Mouse (Mus musculus): ENCODE results near the gene I0C0044D17Rik.
"Not testable (repeated sequence)": the region's sequence is repeated elsewhere in the genome, so short reads cannot be mapped to it uniquely, and the experiment has no call there.

I0C0044D17Rik gene

GRCm38 (mm10) chr4:98823740-98824139 is at the start of gene I0C0044D17Rik:
TSS of gene I0C0044D17Rik (minus strand) at chr4:98823840.
- TF ChIP-seq GATA4 (IDR thresholded peaks at IDR 0.05; ENCODE audit: insufficient replicate concordance, low read length): not testable (repeated sequence)

- TF ChIP-seq GATA4 (IDR thresholded peaks at IDR 0.05; ENCODE audit: insufficient replicate concordance, low read length): no peak
These were observed 42.0 kb upstream of the I0C0044D17Rik start for GRCm38 (mm10) chr4:98865386-98866237.

GRCm38 (mm10) chr4:98864546-98864945 is 40.9 kb upstream of the I0C0044D17Rik start:
- no peak for TF ChIP-seq GATA4 (IDR thresholded peaks at IDR 0.05; ENCODE audit: insufficient replicate concordance, low read length)

GRCm38 (mm10) chr4:98864094-98864493 is 40.5 kb upstream of the I0C0044D17Rik start:
- no peak for TF ChIP-seq GATA4 (IDR thresholded peaks at IDR 0.05; ENCODE audit: insufficient replicate concordance, low read length)

GRCm38 (mm10) chr4:98863451-98863850 is 39.8 kb upstream of the I0C0044D17Rik start:
- TF ChIP-seq GATA4 (IDR thresholded peaks at IDR 0.05; ENCODE audit: insufficient replicate concordance, low read length): no peak

GRCm38 (mm10) chr4:98858151-98858855 is 34.7 kb upstream of the I0C0044D17Rik start:
- no peak for TF ChIP-seq GATA4 (IDR thresholded peaks at IDR 0.05; ENCODE audit: insufficient replicate concordance, low read length)

GRCm38 (mm10) chr4:98857037-98857648 is 33.5 kb upstream of the I0C0044D17Rik start:
- no peak for TF ChIP-seq GATA4 (IDR thresholded peaks at IDR 0.05; ENCODE audit: insufficient replicate concordance, low read length)

- TF ChIP-seq GATA4 (IDR thresholded peaks at IDR 0.05; ENCODE audit: insufficient replicate concordance, low read length): no peak
These were observed 30.3 kb upstream of the I0C0044D17Rik start for GRCm38 (mm10) chr4:98853926-98854325.

- no peak for TF ChIP-seq GATA4 (IDR thresholded peaks at IDR 0.05; ENCODE audit: insufficient replicate concordance, low read length)
These were observed 23.7 kb upstream of the I0C0044D17Rik start for GRCm38 (mm10) chr4:98847120-98847885.

- no peak for TF ChIP-seq GATA4 (IDR thresholded peaks at IDR 0.05; ENCODE audit: insufficient replicate concordance, low read length)
These were observed 22.8 kb upstream of the I0C0044D17Rik start for GRCm38 (mm10) chr4:98846396-98846795.

GRCm38 (mm10) chr4:98845687-98846125 is 22.1 kb upstream of the I0C0044D17Rik start:
- no peak for TF ChIP-seq GATA4 (IDR thresholded peaks at IDR 0.05; ENCODE audit: insufficient replicate concordance, low read length)

GRCm38 (mm10) chr4:98845201-98845600 is 21.6 kb upstream of the I0C0044D17Rik start:
- TF ChIP-seq GATA4 (IDR thresholded peaks at IDR 0.05; ENCODE audit: insufficient replicate concordance, low read length): no peak

- no peak for TF ChIP-seq GATA4 (IDR thresholded peaks at IDR 0.05; ENCODE audit: insufficient replicate concordance, low read length)
These were observed 20.4 kb upstream of the I0C0044D17Rik start for GRCm38 (mm10) chr4:98843906-98844597.

GRCm38 (mm10) chr4:98840526-98840925 is 16.9 kb upstream of the I0C0044D17Rik start:
- no peak for TF ChIP-seq GATA4 (IDR thresholded peaks at IDR 0.05; ENCODE audit: insufficient replicate concordance, low read length)
